Mouse (Mus musculus): ENCODE results near the gene Suox. TPM values are rescaled to one million over a fixed set of nuclear protein-coding genes. Genes with fewer than 3 reads are reported as not detected.

The Suox gene
- polyA plus RNA-seq, 1 experiment from 2014 or later, result 11.2 TPM

DNA sequence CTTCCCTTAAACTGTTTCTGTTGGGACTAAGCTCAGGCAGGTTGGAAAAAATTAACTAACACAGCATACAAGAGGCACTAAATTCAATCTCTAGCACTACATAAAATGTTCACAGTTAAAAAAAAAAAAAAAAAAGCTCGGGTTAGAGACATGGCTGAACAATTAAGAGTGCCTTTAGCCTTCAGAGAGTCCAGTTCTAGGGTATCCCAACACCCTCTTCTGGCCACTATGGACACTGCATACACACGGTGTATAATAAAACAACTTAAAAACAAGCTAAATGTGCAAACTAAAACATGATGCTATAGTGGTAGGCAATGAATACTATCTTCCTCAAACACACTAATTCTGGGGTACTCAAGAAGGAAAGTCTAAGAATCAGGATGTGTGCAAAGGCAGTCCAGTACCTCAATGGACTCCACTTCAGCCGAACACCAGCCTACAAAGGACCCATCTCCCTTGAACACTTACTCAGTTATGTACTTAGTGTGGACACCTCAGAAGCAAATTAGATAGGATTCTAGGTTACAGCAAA lies 51.8 kb downstream of the Suox start:
- Histone ChIP-seq H3K27ac (ENCODE audit: low read length) (no peak overlapping the region), H3K4me3 (replicated peaks; ENCODE audit: low read length) (no peak overlapping the region), H3K4me1 (replicated peaks; ENCODE audit: control insufficient read depth, insufficient read depth, low read length) (peaks cover 6% of the 10 kb centered on the region), H3K27me3 (replicated peaks; ENCODE audit: control insufficient read depth, insufficient read depth, low read length) (no peaks in the 10 kb centered on the region), H3K36me3 (ENCODE audit: control insufficient read depth, insufficient read depth) (peaks cover 16% of the 10 kb centered on the region), H3K9me3 (ENCODE audit: control insufficient read depth, low read length) (no peaks in the 10 kb centered on the region), H3K4me2 (ENCODE audit: low read length) (no peak overlapping the region), H3K9ac (replicated peaks; ENCODE audit: low read depth, low read length) (no peak overlapping the region)
- WGBS, result 73% methylated on average over 3 of the region's 3 CpGs
- ATAC-seq, result no peak

DNA sequence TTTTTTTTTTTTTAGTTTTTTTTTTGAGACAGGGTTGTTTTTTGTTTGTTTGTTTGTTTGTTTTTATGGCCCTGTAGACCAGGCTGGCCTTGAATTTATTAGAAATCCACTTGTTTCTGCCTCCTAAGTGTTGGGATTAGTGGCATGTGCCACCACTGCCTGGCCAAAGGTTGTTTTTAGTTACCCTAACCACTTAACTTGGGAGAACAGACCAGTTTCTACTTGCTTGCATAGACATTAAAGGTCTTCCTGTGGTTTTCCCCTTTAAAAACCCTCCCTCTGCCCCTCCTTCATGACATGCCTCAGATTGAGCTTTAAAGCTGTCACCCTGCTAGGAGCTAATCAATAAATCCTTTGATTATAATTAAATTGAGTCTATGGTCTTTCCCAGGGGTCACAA lies 53.6 kb downstream of the Suox start:
- no peak overlapping the region for H3K9ac ChIP-seq (replicated peaks; ENCODE audit: low read depth, low read length)
- no peak overlapping the region for H3K4me2 ChIP-seq (ENCODE audit: low read length)
- H3K36me3 ChIP-seq (ENCODE audit: control insufficient read depth, insufficient read depth), result peaks cover 16% of the 10 kb centered on the region
- no peaks in the 10 kb centered on the region for H3K9me3 ChIP-seq (ENCODE audit: control insufficient read depth, low read length)
- peaks cover 2% of the 10 kb centered on the region for H3K4me1 ChIP-seq (replicated peaks; ENCODE audit: control insufficient read depth, insufficient read depth, low read length)
- H3K4me3 ChIP-seq (replicated peaks; ENCODE audit: low read length), result no peak overlapping the region
- ATAC-seq, result no peak
- no peak overlapping the region for H3K27ac ChIP-seq (ENCODE audit: low read length)
- H3K27me3 ChIP-seq (replicated peaks; ENCODE audit: control insufficient read depth, insufficient read depth, low read length), result no peaks in the 10 kb centered on the region

Other genes with a start within 250 kb of the Suox start
- 215 and 217 TPM in 2 replicates for gene Smarcc2, start 214.8 kb downstream of the Suox start, polyA plus RNA-seq (2015; fragmentation: Nextera tagmentation; extraction: Ambion mirVana)
- gene Myl6, start 179.9 kb downstream of the Suox start, polyA plus RNA-seq (2015; fragmentation: Nextera tagmentation; extraction: Ambion mirVana), result 599 and 678 TPM in 2 replicates
- 5.4 and 5.9 TPM in 2 replicates for gene Myl6b, start 175.4 kb downstream of the Suox start, polyA plus RNA-seq (2015; fragmentation: Nextera tagmentation; extraction: Ambion mirVana)
- gene Esyt1, start 148.2 kb downstream of the Suox start, polyA plus RNA-seq (2015; fragmentation: Nextera tagmentation; extraction: Ambion mirVana), result 9.0 and 9.6 TPM in 2 replicates
- 20.9 and 21.7 TPM in 2 replicates for gene Zc3h10, start 126.3 kb downstream of the Suox start, polyA plus RNA-seq (2015; fragmentation: Nextera tagmentation; extraction: Ambion mirVana)
- 2,032 and 2,064 TPM in 2 replicates for gene Rpl41, start 124.8 kb downstream of the Suox start, polyA plus RNA-seq (2015; fragmentation: Nextera tagmentation; extraction: Ambion mirVana)
- 149 and 152 TPM in 2 replicates for gene Pa2g4, start 108.1 kb downstream of the Suox start, polyA plus RNA-seq (2015; fragmentation: Nextera tagmentation; extraction: Ambion mirVana)
- 0.46 and 0.62 TPM in 2 replicates for gene Erbb3, start 84.4 kb downstream of the Suox start, polyA plus RNA-seq (2015; fragmentation: Nextera tagmentation; extraction: Ambion mirVana)
- gene Rps26, start 47.3 kb downstream of the Suox start, polyA plus RNA-seq (2015; fragmentation: Nextera tagmentation; extraction: Ambion mirVana), result 358 and 398 TPM in 2 replicates
- 9.0 and 15.6 TPM in 2 replicates for gene Ikzf4, start 28.1 kb downstream of the Suox start, polyA plus RNA-seq (2015; fragmentation: Nextera tagmentation; extraction: Ambion mirVana)
- 128 and 131 TPM in 2 replicates for gene Rab5b, start 22.2 kb upstream of the Suox start, polyA plus RNA-seq (2015; fragmentation: Nextera tagmentation; extraction: Ambion mirVana)
- 0.14 and 0.25 TPM in 2 replicates for gene Pmel, start 30.1 kb upstream of the Suox start, polyA plus RNA-seq (2015; fragmentation: Nextera tagmentation; extraction: Ambion mirVana)
- gene Cdk2, start 31.0 kb upstream of the Suox start, polyA plus RNA-seq (2015; fragmentation: Nextera tagmentation; extraction: Ambion mirVana), result 29.7 and 37.8 TPM in 2 replicates
- gene Dgka, start 70.8 kb upstream of the Suox start, polyA plus RNA-seq (2015; fragmentation: Nextera tagmentation; extraction: Ambion mirVana), result 4.6 and 5.1 TPM in 2 replicates
- 37.9 and 43.6 TPM in 2 replicates for gene Pym1, start 73.8 kb upstream of the Suox start, polyA plus RNA-seq (2015; fragmentation: Nextera tagmentation; extraction: Ambion mirVana)
- 0.54 and 0.73 TPM in 2 replicates for gene Mmp19, start 116.8 kb upstream of the Suox start, polyA plus RNA-seq (2015; fragmentation: Nextera tagmentation; extraction: Ambion mirVana)
- gene Dnajc14, start 130.0 kb upstream of the Suox start, polyA plus RNA-seq (2015; fragmentation: Nextera tagmentation; extraction: Ambion mirVana), result 67.2 and 68.2 TPM in 2 replicates
- 10.7 and 13.7 TPM in 2 replicates for gene Tmem198b, start 130.3 kb upstream of the Suox start, polyA plus RNA-seq (2015; fragmentation: Nextera tagmentation; extraction: Ambion mirVana)
- gene Sarnp, start 143.3 kb upstream of the Suox start, polyA plus RNA-seq (2015; fragmentation: Nextera tagmentation; extraction: Ambion mirVana), result 180 and 194 TPM in 2 replicates
- gene Ormdl2, start 147.6 kb upstream of the Suox start, polyA plus RNA-seq (2015; fragmentation: Nextera tagmentation; extraction: Ambion mirVana), result 20.9 and 22.5 TPM in 2 replicates
- 5.6 and 7.0 TPM in 2 replicates for gene Gdf11, start 217.6 kb upstream of the Suox start, polyA plus RNA-seq (2015; fragmentation: Nextera tagmentation; extraction: Ambion mirVana)
- gene Cd63, start 226.9 kb upstream of the Suox start, polyA plus RNA-seq (2015; fragmentation: Nextera tagmentation; extraction: Ambion mirVana), result 119 and 137 TPM in 2 replicates
- 8.6 and 12.3 TPM in 2 replicates for gene Rdh5, start 248.8 kb upstream of the Suox start, polyA plus RNA-seq (2015; fragmentation: Nextera tagmentation; extraction: Ambion mirVana)
- 203 and 221 TPM in 2 replicates for gene Bloc1s1, start 250.0 kb upstream of the Suox start, polyA plus RNA-seq (2015; fragmentation: Nextera tagmentation; extraction: Ambion mirVana)

All from forebrain, embryonic 16.5 days (tissue).